Mouse (Mus musculus) left cerebral cortex, adult 2 months (tissue): ENCODE results near the gene C1s2. TPM values are rescaled to one million over a fixed set of nuclear protein-coding genes. Genes with fewer than 3 reads are reported as not detected.
"Not testable (repeated sequence)": the region's sequence is repeated elsewhere in the genome, so short reads cannot be mapped to it uniquely, and the experiment has no call there.

Experiments
- DNase-seq, 2 experiments: peaks; one replicate each; pipeline ENCODE4 v3.0.0; 2021 to 2022; ENCODE audit warnings: low spot score in 2 of 2, mixed read lengths in 1 of 2; ENCODE audit errors: extremely low spot score in 1 of 2
- H3K27ac ChIP-seq: fragments of 200-600 bp; 2 replicates; pipeline ENCODE4 v1.8.1; 2022
- H3K4me3 ChIP-seq: fragments of 200-600 bp; 2 replicates; pipeline ENCODE4 v1.8.1; 2022
- CTCF ChIP-seq: fragments of 200-600 bp; IDR thresholded peaks from 2 replicates; pipeline ENCODE4 v1.8.1; 2022; ENCODE audit warnings: antibody characterized with exemption, mild to moderate bottlenecking, moderate library complexity
- intact Hi-C: fragments of 180-260 bp; cut with DNase I; formaldehyde crosslinking; loops from one replicate; pipeline ENCODE4 v1.15.1; 2025
- total RNA-seq, 2 experiments: library from RNA; stranded (reverse); gene quantifications; 2 replicates each; pipeline ENCODE4 v1.2.3; 2021

C1s2 gene
- total RNA-seq, 2 experiments from 2014 or later: 0.23 to 0.36 TPM

DNA sequence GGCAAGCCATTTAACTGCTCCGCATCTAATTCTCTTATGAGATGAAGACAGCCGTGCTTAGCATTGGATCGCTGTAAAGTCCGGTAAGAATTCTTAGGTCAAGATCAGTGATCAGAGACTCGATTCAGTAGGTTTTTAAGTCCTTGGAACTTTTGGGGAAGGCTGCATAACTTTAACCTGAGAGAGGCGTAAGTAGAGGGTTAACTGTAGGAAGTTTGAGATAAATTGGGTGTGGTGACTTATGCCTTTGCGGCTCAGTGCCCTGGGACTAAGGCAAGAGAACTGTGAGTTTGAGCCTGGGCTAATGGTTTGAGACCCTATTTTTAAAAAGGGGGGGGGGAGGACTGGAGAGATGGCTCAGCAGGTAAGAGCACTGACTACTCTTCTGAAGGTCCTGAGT lies 28.4 kb upstream of the C1s2 start:
- no peak overlapping the region for H3K4me3 ChIP-seq
- intact Hi-C loops: no loop called here
- no peak for TF ChIP-seq CTCF
- no peak overlapping the region for H3K27ac ChIP-seq
- no peak for DNase-seq

DNA sequence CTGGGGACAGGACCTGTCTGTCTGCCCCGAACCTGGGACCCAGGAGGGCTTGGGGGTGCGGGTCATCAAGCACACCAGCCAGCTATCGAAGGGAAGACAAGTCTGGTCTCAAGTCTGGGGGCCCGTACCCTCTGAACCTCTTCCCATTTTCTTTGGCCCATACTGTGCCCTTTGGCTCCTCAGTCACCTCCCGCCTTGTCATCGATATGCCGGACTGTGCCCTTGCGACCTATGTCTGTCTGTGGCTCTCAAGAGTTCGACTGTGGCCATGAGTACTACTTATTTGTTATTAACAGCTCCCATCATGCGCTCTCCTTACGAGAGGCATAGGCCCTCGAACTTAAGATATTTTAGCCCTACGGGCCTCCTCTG lies 27.5 kb upstream of the C1s2 start:
- intact Hi-C loops: loop anchor here (2.0 kb wide), 2 partner anchors 39 to 77 kb away; partner anchors contain the start of gene Grcc10
- H3K27ac ChIP-seq: peak overlapping the region; percentile 90
- DNase-seq: no peak
- H3K4me3 ChIP-seq: peak overlapping the region; percentile 70
- TF ChIP-seq CTCF: no peak

DNA sequence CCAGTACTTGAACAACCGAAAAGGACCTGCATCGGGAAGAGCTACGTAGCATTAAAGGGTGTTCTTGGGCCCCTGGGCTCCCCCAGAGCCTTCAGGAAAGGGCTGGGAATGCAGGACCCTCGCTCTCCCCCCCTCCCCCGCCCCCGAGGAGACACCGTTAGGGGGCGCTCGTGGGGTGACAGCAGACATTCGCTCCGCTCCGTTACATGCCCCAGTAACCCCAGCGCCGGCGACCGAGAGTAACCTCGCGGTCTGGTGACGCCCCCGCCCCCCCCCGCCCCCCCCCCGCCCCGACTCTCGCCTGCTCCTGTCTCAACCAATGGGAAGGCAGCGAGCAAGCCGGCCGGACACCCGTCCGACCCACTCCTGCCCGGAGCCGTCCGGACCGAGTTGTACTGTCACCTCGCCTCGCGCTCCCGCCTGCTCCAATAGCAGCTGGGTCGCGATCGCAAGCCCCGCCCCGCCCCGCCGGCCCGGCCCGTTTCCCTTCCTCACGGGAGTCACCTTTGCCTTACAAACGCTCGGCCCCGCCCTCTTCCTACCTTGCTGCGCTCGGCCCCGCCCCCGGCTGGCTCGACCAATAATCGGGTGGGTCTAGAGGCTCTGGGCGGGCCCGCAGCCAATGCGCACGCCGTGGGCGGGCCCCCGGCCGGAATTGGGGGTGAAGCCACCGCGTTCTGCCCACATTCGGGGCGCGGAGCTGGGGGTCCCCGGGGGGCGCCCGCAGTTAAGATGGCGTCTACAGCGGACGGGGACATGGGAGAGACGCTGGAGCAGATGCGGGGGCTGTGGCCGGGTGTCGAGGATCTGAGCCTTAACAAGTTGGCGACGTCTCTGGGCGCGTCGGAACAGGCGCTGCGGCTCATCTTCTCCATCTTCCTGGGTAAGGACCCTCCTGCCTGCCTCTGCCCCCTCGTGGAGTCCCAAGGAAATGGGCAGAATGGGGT lies 26.9 kb upstream of the C1s2 start, which contains the start of gene Lpcat3:
TSS of gene Lpcat3 (plus strand) at position 551 of the 947 bp plus-strand sequence.
- intact Hi-C loops: loop anchor here (2.0 kb wide), 2 partner anchors 40 to 78 kb away; partner anchors contain the start of gene Grcc10
- peak; percentile 82 for TF ChIP-seq CTCF
- DNase-seq: peak; percentile 96 to 97
- peak within 1 kb of the TSS; percentile 90 for H3K27ac ChIP-seq
- peak within 1 kb of the TSS; percentile 70 for H3K4me3 ChIP-seq

DNA sequence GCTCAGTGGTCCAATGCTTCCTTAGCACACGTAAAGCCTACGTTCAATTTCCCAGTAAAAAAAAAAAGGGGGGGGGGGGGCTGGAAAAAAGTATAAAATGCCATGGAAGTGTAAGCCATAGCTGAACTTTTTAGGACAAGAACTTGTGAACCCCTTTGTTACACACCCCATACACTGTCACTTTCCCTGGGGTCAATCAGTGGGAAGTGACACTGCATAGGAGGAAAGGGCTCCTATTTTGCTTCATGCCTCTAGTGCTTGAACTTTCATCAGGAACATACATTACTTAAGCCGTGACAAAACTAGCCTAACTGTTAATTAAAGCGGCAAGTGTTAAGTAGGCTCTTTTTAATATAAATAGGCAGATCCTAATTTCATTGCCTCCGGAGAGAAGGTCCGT lies 26.1 kb upstream of the C1s2 start:
- intact Hi-C loops: loop anchor here (2.0 kb wide), 2 partner anchors 41 to 79 kb away; partner anchors contain the start of gene Grcc10
- H3K4me3 ChIP-seq: peak overlapping the region; percentile 70
- no peak for TF ChIP-seq CTCF
- no peak for DNase-seq
- H3K27ac ChIP-seq: peak overlapping the region; percentile 90

DNA sequence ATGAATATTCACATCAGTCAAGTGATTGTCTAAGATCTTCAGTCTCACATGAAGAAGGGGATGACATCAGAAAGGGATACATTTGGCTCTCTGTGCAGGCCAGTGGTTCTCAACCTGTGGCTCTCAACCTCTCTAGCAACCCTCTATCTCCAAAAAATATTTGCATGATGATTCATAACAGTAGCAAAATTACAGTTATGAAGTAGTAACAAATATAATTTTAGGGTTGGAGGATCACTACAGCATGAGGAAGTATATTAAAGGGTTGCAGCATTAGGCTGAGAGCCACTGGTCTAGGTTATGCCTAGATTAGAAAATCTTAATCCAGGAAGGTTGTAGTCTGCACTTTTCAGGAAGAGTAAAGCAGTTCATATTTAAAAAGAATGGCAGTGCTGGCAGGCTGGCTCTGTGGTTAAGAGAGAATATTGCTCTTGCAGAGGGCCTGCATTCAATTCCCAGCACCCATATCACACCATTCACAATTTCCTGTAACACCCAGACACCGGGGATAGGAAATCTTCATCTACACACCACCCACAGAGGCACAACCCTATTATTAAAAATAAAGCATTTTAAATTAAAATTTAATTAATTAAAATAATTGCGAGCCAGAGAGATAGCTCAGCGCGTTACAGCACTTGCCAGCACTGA lies 25.4 kb upstream of the C1s2 start:
- TF ChIP-seq CTCF: no peak
- H3K27ac ChIP-seq: no peak overlapping the region
- no peak for DNase-seq
- intact Hi-C loops: no loop called here
- no peak overlapping the region for H3K4me3 ChIP-seq

DNA sequence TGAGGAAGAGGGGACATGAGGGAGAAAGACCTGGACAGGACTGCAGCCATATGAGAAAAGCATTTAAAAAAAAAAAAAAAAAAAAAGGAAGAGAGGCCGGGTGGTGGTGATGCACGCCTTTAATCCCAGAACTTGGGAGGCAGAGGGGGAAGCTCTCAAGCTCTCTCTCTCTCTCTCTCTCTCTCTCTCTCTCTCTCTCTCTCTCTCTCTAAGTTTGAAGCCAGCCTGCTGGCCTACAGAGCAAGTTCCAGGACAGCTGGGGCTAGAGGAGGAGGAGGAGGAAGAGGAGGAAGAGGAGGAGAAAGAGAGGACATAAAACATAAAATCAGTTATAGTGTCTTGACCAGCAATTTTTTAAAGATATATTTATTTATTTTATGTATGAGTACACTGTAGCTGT lies 22.2 kb upstream of the C1s2 start:
- no peak for TF ChIP-seq CTCF
- Histone ChIP-seq H3K27ac (no peak overlapping the region), H3K4me3 (no peak overlapping the region)
- intact Hi-C loops: no loop called here
- DNase-seq: no peak

DNA sequence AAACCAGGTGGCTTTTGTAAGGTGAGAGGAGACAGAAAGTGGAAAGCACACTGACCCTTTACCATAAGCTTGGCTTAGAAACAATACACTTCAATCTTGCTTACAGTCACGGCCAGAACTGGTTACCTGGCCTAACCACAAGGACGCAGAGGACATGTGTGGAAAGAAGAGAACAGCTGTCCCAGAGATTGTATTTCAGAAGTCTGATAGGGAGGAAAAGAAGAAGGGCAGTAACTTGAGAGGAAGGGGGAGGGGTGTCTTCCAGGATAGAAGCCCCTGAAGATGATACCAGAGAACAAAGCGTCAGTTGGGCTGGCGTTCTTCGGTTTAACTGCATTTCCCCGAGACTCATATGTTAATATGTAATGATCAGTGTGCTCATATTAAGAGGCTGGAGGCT lies 20.0 kb upstream of the C1s2 start:
- TF ChIP-seq CTCF: no peak
- no peak overlapping the region for H3K4me3 ChIP-seq
- H3K27ac ChIP-seq: no peak overlapping the region
- DNase-seq: no peak
- intact Hi-C loops: loop anchor here (2.0 kb wide), 1 partner anchor 53 kb away; no protein-coding TSS in a partner anchor

DNA sequence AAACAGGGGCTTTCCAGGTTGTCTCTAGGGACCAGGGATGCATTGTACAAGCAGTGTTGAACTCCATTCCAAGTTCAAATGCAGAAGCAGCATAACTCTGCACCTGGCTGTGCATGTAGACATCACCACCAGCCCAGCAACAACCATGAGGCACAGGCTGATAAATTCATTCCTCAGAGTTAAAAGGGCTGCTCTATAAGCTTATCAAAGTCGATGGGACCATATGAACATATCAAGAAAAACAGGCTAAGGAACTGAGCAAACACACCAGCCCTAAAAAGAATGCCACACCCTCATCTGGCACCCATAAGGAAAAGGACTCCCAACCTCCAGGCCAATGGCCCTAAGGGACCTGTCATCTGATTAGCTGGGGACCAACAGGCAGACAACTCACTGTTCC lies 10.5 kb upstream of the C1s2 start:
- no peak overlapping the region for H3K4me3 ChIP-seq
- H3K27ac ChIP-seq: no peak overlapping the region
- DNase-seq: no peak
- intact Hi-C loops: no loop called here
- TF ChIP-seq CTCF: no peak

DNA sequence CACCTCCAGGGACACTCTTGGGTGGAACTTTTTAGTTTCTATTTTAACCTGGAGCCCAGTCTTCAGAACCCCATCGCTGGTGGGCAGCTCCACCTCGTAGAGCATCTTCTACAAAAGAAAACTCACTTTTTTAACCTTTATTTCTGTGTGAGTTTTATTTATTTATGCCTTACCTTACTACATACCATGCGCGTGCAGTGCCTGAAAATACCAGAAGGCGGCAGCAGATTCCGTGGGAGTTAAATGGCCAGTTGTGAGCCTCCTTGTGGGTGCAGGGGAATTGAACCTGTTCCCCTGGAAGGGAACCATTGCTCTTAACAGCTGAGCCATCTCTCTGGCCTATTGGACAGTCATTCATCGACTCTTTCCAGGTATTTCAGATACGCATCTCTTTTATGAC lies 5.1 kb upstream of the C1s2 start:
- no peak overlapping the region for H3K27ac ChIP-seq
- peak; percentile 80 for TF ChIP-seq CTCF
- intact Hi-C loops: loop anchor here (5.0 kb wide), 1 partner anchor 149 kb away; the partner anchor contains the start of gene C1rl
- H3K4me3 ChIP-seq: no peak overlapping the region
- DNase-seq: peak in 1 of 2 experiments; percentile 41

DNA sequence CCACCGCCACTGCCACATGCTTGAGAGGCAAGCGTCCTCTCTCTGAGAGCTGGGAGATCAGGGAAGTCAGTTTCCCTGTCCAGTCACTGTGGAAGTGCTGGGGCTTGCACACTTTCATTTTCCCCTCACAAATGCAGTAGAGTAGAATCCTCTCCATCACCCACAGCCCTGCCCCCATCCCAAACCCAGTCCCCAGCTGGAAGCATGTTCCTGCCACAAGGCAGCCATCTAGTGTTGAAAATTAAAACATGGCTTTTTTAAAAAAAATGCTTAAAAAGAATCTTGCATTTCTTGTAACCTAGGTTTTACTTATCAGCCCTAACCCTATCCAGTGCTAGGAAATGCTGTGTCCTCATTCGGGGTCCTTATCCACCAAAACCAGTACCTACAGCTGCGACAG lies 4.2 kb upstream of the C1s2 start:
- DNase-seq: no peak
- Histone ChIP-seq H3K4me3 (no peak overlapping the region), H3K27ac (no peak overlapping the region)
- peak; percentile 32 for TF ChIP-seq CTCF
- intact Hi-C loops: loop anchor here (5.0 kb wide), 1 partner anchor 148 kb away; the partner anchor contains the start of gene C1rl

DNA sequence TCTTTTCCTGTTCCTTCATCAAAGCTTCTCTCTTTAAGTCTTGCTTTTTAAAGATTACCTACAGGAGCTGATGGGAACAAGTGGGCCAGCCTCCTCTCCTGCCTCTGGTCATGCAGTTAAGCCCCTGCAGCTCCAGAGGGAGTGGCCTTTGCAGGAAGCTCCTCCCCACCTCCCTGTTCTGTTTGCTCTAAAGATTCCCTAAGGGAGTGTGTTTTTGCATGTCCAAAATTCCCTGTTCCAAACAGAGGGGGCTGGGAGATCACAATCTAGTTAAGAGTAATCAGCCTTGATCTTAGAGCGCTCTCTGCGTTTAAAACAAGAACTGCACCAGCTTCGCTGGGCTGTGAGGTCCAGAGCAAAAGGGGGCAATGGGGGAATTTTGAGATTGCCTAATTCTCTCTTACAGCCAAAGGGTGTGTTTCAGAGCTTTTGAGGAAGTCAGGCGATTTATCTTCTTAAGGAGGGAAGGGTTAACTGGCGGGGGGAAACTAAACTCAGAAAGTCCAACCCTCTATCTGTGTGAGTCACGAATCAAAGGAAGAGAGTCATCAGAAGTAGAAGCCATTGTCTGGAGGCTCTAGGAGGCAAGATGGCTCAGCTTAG lies 1.1 kb upstream of the C1s2 start:
- H3K27ac ChIP-seq, DNase-seq, H3K4me3 ChIP-seq: not testable (repeated sequence)
- peak; percentile 22 for TF ChIP-seq CTCF
- intact Hi-C loops: loop anchor here (2.0 kb wide), 1 partner anchor 66 kb away; the partner anchor contains the start of gene C1rb
